Mouse (Mus musculus) erythroblast, embryonic 14.5 days (primary cell): Measurements from ENCODE around the gene Gnpat.

Experiments
- GATA1 ChIP-seq: IDR thresholded peaks from 2 replicates; pipeline ENCODE4 v1.6.1; 2012; ENCODE audit warnings: low read length, inconsistent platforms, mixed read lengths
- TAL1 ChIP-seq: IDR thresholded peaks from 3 replicates; pipeline ENCODE4 v1.6.1; 2012; ENCODE audit warnings: low read length, inconsistent platforms, mixed read lengths

GRCm38 (mm10) chr8:124836273-124836672 is 26.6 kb upstream of the Gnpat start:
- TF ChIP-seq GATA1: no peak
- TF ChIP-seq TAL1: no peak
